Mouse (Mus musculus): ENCODE results near the gene Ccdc71l.

DNA sequence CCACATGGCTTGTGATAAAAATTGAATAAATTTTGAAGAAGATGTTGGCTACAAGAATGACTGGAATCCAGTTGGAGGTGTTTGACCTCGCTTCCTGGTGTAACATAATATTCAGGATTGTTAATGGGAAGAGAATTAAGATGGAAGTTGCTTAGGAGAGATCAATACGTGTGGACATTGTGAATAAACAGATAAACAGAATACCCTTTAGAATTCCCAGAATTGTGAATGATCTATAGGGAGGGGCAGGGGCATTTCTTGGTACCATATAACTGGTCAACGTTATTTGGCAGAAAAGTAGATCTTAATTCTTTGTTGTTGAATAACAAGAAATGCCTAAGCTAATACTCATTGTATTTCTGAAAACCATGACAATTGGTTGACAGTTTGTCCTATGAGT lies 2.0 kb downstream of the Ccdc71l start:
- no peak for TF ChIP-seq HCFC1 (IDR thresholded peaks at IDR 0.05; ENCODE audit: borderline replicate concordance, insufficient read depth, low read length)
- no peak for TF ChIP-seq ZNF384 (IDR thresholded peaks at IDR 0.05; ENCODE audit: low read depth, low read length)
- no peak for TF ChIP-seq ZC3H11A (IDR thresholded peaks at IDR 0.05; ENCODE audit: borderline replicate concordance, low read depth, low read length)

Measured in ES-E14 (cell line).